Mouse (Mus musculus) testis, postnatal 10 days (tissue): ENCODE measurements around the gene Ppa2.

Experiments used
- DNase-seq: peaks from one replicate; pipeline ENCODE4 v3.0.0; 2021; ENCODE audit warnings: low spot score

Ppa2 gene

DNA sequence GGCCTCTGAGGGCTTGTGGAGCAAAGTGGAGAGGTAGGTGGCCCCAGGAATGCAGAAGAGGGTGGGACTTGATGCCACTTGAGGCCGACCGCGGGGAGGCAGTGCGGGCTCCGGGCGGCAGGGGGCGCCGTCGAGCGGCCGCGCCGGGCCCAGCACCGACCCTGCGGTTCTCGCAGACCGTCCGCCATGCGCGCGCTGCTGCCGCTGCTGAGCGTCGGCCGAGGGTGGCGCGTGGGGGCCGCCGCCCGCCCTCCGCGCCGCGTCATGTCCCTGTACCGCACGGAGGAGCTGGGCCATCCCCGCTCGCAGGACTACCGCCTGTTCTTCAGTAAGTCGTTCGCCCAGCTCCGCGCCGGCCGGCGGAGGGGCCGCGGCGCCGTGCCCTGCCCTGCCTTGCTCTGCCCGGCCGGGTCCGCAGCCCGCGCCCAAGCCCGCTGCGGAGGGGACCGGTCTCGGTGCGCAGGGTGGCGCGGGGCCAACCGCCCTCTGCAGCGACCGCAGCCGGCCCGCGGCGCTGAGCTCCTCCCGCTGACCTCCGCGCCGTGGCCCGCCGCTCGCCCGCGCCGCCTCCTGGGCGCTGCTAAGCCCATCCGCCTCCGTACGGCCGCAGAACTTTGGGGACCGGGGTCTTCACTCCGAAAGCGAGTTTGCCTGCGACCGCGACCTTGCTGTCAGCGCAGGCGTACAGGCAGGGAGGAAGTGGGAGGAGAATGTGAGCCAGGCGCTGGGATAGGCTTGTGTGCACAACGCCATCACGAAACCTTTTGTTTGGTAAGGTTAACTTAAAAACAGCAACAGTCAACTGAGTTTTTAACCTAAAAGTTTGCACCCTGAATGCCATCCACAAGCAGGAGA lies at the start of gene Ppa2:
Ppa2 (plus strand) TSS at position 157 of the 855 bp plus-strand sequence.
- peak; percentile 84 for DNase-seq

GRCm38 (mm10) chr3:133271887-133272286 lies 38.0 kb upstream of the Ppa2 start:
- DNase-seq = peak; percentile 91

- DNase-seq = no peak
These were observed 25.3 kb upstream of the Ppa2 start for GRCm38 (mm10) chr3:133284587-133284986.

- DNase-seq = no peak
These were observed 21.1 kb upstream of the Ppa2 start for GRCm38 (mm10) chr3:133288795-133289194.

DNA sequence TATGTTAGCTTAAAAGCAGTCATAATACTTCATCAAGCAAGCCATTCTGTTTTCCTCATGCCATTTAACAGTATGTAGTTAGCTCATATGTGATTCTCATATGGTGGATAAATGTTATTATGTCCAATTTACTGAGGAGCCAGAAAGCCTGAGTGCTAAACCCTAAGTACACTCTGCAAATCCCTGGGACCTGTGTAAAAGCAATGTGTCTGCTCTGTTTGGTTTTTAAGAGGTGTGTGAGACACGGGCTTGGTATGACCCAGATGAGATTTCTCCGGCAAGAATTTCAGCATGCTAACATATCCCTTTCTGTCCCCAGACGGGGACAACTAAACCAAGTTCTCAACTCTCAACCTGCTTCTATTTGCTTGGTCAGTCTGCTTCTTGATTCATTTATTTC lies 5.6 kb upstream of the Ppa2 start:
- DNase-seq = no peak

GRCm38 (mm10) chr3:133308361-133308760 lies 1.5 kb upstream of the Ppa2 start:
- no peak for DNase-seq

DNA sequence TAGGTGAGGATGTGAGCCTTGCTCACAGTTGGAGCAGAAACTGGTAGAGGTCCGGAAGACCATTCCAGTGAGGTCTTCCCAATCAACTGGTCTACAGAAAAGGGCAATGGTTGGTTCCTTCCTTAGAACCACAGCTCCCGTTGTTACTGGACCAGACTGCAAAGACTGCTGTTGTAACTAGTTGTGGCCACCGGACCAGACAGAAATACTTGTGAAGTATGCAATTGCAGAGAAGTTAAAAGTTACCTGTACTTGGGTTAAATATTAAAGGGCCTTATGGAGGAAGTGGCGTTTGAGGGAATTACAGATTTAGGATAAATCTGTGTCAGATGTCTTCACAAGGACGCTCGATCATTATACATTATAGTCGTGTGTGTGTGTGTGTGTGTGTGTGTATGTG lies 551 bp upstream of the Ppa2 start:
- DNase-seq = no peak

- peak; percentile 53 for DNase-seq
These were observed 884 bp downstream of the Ppa2 start for GRCm38 (mm10) chr3:133310809-133311179.

DNA sequence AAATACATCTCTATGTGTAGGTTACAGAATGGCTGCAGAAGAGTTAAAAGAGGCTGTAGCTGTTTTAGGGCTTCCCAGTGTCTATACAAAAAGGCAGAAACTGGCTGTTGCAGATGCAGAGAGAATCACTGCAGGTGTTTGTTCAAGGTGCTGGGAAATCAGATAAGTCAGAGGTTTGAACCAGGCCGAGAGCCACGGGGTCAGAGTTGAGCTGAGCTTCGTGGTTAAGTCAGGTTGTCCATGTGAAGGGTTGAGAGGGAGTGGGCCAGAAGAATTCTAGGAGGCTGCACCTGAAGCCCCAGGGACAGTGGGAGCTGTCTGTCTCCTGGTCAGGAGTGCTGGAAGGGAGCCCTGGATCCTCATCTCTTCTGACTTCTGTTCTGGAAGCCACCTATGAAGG lies 2.4 kb downstream of the Ppa2 start:
- DNase-seq = no peak

DNA sequence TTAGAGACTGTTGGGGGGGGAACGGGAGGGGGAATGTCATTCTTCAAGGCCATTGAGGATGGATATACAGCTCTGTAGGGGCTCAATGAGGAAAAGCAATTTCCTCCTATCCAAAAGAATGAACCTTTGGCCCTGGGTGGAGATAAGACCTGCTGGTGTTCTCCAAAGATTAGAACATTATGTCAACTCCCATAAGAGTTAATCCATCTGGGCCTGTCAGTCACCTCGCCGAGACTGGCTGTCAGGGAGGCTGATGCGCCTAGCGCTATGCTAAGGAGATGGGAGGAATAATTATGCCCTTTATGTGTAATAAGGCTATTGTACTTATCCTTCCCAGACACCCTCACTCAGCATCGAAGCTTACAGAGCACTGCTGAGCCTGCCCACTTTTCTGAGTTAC lies 2.9 kb downstream of the Ppa2 start:
- DNase-seq = no peak

DNA sequence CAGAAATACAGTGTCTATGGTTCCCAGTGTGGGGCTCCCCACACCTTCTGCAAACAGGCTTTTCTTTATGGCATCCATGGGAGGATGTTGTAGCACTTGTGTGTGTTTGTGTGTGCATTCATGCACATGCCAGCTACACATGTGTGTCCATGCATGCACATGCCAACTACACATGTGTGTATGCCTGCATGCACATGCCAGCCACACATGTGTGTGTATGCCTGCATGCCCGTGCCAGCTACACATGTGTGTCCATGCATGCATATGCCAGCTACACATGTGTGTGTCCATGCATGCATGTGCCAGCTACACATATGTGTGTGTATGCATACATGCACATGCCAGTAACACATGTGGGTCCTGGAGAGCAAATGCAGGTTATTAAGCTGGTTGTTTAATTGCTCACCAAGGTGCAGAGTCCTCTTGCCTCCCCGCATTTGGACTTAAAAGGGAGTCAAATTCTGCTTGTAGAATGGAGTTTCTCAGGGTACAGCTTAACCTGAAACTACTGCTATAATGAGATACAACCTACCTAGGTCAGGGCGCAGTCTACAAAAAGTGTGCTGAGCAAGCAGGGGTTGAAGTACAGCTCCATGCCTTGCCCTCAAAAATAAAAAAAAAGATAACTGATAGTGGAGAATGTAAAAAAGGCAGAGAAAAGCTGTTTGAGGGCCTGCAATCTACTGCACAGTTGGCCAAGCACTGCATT lies 3.7 kb downstream of the Ppa2 start:
- DNase-seq = no peak

DNA sequence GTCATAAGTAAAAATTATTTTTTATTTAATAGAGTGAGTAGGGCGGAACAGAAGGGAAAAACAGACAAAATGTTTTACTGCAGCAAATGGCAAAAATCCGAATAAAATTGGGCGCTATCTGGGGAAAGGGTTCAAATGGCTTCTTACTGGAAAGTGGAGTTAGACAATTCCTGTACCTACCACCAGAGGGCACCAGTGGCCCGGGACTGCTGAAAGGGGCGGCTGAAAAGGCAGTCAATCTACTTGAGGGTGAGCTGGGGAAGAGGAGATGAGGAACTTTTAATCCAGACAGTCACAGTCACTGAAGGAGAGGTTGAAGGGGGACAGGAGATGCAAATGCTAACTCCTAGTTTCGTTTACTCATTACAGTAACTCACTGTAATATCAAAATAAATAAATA lies 4.6 kb downstream of the Ppa2 start:
- DNase-seq = peak; percentile 84

DNA sequence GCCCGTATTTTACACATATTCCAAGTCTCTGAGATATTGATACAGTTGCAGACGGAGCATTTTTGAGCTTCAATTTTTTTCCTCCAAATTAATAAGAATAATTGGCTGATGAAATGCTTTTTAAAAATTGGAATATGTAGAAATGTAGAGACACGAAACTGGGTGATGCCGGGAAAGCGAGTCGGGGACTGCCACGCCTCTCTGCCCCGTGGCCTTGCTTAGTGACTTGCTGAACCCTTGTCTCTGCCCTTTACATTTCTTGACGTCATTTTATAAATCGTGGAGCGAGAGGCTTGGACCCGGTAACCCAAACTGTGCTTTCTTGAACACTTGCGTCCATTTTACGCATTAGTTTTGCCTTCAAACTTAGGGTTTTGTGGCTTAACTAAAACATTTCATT lies 5.1 kb downstream of the Ppa2 start:
- DNase-seq = no peak

GRCm38 (mm10) chr3:133315647-133316046 lies 5.7 kb downstream of the Ppa2 start:
- DNase-seq = no peak

DNA sequence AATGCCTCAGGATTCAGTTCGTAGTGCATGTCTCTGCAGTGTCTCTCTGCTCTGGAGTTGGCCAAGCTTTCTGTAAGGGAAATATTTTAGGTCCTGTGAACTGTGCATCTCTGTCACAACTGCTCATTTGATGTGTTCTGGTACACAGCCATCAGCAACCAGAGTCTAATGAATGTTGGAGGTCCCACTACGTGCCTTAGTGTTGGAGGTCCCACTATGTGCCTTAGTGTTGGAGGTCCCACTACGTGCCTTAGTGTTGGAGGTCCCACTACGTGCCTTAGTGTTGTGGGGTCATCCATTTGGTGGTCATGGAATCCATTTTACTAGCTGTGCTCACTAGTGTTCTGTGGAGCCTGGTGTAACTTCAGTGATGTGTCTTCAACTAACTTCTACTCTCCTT lies 7.9 kb downstream of the Ppa2 start:
- DNase-seq = no peak

GRCm38 (mm10) chr3:133318596-133318995 lies 8.7 kb downstream of the Ppa2 start:
- no peak for DNase-seq

- no peak for DNase-seq
These were observed 9.9 kb downstream of the Ppa2 start for GRCm38 (mm10) chr3:133319795-133320194.

DNA sequence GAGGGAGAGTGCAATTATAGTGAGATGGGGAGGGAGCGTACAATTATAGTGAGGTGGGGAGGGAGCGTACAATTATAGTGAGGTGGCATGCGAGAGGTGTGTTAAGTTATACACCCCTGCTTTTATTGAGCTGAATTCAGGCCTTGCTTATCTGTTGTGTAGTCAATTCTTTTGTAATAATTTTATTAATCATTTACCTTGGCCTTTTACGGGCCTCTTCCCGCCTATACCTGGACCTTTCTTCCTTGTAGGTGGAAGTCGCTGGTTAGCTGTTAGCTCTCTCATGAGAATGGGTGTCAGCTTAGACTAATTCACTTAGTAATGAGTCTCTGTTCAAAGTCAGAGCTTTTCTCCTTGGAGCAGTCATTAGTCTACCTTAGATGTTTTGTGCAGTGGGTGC lies 10.4 kb downstream of the Ppa2 start:
- DNase-seq = no peak

DNA sequence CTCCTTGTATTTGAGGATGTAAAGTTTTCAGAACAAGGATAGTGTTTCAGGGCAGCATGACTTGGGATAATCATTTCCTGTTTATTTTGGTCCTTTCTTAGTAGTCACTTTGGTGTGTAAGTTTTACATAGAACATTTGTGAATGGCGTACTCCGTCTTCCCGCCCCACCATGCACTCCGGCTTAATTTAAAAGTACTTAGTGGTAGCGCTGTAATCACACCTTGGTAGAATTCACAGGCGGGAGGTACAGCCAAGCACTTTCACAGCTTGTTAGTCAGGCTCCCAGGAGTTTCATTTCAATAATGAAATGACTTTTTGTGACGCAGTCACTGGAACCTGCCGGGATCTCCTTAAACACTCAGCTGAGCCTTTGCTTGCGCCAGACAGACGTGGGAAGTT lies 12.0 kb downstream of the Ppa2 start:
- no peak for DNase-seq

DNA sequence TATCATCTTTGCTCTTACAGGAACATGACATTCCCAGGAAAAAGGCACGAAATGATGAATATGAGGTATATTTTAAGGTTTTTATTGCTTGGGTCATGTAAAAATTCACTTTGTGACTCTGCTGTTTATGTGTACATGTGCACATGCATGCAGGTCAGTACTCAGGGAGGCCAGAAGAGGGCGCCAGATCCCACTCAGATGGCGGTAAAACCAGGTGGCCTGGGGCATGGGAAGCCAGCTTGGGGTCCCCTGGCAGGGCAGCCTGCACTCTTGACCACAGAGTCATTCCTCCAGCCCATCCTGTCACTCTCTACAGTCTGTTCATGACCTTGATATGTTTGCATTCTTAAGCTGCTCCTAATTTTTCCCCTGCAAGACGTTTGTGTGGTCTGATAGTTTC lies 12.6 kb downstream of the Ppa2 start:
- peak; percentile 54 for DNase-seq

- no peak for DNase-seq
These were observed 15.2 kb downstream of the Ppa2 start for GRCm38 (mm10) chr3:133325135-133325534.

DNA sequence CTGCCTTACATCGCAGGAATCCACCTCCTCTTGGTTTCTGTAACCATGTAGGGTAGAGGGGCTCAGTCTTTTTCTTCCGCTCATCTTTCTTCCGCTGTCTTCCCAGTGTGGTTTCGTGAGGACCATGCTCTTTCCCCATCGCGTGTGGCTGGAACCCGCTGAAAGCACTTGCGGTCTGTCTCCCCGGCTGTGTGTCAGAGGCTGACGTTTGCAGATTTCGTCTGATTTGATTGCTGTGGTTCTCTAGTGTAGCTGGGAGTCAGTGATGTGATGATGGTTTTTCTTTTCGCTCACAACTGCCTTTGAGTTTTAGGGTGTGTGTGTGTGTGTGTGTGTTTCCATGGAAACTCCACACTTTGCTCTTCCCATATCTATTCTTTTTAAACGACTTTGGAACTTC lies 18.6 kb downstream of the Ppa2 start:
- DNase-seq = no peak

DNA sequence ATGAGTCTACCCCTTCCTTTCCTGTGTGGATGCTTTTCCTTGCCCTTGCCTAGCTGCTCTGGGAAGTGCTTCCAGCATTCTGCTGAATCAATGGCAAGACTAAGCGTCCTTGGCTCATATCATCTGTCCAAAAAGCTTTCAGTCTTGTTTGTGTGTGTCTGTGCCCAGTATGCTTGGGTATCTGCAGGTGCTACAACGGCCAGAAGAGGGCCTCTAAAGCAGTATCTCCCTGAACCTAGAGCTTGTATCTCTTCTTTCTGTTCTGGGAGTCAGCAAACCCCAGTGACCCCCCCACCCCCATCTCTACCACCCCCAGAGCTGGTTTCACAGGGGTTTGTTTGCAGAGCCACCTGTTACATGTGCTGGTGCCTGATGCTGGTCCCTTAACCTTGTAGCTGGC lies 19.5 kb downstream of the Ppa2 start:
- no peak for DNase-seq
